Mouse (Mus musculus): ENCODE data around the gene Smco4. TPM values are rescaled to one million over a fixed set of nuclear protein-coding genes. Genes with fewer than 3 reads are reported as not detected.

Gene Smco4
- total and polyA plus RNA-seq, 2 experiments, result 5.9 to 7.9 TPM

DNA sequence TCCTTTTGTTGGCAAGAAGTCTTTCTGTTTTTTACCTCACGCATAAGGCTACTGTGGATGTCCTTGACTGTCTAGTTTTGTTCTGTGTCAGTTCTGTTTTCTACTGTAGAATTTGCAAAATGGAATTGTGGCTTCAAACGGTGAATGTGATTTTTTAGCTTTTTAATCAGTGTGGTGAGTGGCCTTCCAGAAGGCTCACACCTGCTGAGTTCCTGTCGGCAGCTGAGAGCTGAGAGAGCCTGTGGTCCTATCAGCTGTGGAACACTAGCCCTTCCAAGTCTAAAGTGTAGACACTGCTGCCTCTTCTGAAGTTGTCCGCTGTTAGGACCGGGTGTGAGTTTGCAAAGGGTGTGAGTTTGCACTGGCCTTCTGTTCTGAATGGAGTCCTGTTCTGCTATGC is 29.7 kb downstream of the Smco4 start:
- WGBS, result 68% methylated on average over 5 of the region's 5 CpGs
- no peak for DNase-seq (ENCODE audit: extremely low read depth, low read depth, low spot score)
- no peak overlapping the region for H3K4me3 ChIP-seq (ENCODE audit: insufficient read depth, low read depth, low read length)

DNA sequence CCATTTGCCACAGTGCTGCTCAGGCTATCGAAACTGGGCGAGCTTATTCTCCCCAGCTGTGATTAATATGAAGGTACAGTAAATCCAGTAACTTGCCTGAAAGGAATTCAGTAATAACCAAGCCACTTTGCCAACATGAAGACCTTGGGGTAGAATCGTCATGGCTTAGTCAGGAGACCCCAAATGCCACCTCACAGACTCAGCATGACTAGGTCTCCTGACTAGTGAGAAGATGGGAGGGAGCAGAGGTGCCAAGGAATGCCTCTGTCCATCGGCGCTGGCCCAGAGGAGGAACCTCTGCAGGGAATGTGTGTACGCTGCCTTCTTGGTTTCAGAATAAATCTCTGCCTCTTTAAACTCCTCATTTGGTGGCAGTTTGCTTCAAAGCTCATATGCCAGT is 30.4 kb downstream of the Smco4 start:
- peaks cover 25% of the 10 kb centered on the region for H3K4me1 ChIP-seq (ENCODE audit: control insufficient read depth, insufficient read depth, low read length)

More for the DNA sequence above, 29.7 kb downstream of the Smco4 start:
- Histone ChIP-seq H3K79me2 (ENCODE audit: control insufficient read depth, insufficient read depth, low read length) (peaks cover 15% of the 10 kb centered on the region; the same call in 1 of the 2 replicates), H3K27me3 (ENCODE audit: control insufficient read depth, insufficient read depth, low read length) (no peaks in the 10 kb centered on the region), H3K36me3 (ENCODE audit: control insufficient read depth, insufficient read depth, low read length) (no peaks in the 10 kb centered on the region), H3K9ac (ENCODE audit: low read depth, low read length) (no peak overlapping the region), H3K27ac (replicated peaks; ENCODE audit: insufficient read depth, low read depth, low read length) (no peak overlapping the region), H3K4me1 (ENCODE audit: control insufficient read depth, insufficient read depth, low read length) (peaks cover 27% of the 10 kb centered on the region)
- TF ChIP-seq POLR2A (IDR thresholded peaks at IDR 0.05; ENCODE audit: extremely low read depth, insufficient read depth, low read length) (no peak), CTCF (IDR thresholded peaks at IDR 0.05; ENCODE audit: low read depth, low read length) (no peak)

DNA sequence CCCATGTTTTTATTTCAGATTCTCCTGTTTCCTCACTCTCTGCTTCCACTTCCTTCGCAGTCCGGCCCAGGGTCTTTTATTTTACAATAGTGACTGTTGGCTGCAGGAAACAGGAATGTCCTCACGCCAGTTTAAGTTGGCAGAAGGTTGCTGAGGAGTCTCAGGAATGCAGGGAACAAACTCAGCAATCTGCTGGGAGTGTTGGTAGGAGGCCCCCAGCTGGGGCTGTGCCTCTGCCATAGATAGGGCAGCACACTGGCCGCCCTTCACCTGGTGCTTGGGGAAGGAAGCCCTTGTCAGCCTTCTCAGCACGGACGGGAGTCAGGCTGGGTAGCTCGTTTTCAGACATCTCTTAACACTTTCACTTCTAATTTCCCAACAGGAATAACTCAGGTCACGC is 32.0 kb downstream of the Smco4 start:
- Histone ChIP-seq H3K4me3 (ENCODE audit: insufficient read depth, low read depth, low read length) (no peak overlapping the region), H3K27ac (replicated peaks; ENCODE audit: insufficient read depth, low read depth, low read length) (0 out of 2 replicates have a peak overlapping the region, but pooled peaks have one; percentile 16), H3K27me3 (ENCODE audit: control insufficient read depth, insufficient read depth, low read length) (no peaks in the 10 kb centered on the region), H3K79me2 (ENCODE audit: control insufficient read depth, insufficient read depth, low read length) (peaks cover 15% of the 10 kb centered on the region; the same call in 1 of the 2 replicates), H3K36me3 (ENCODE audit: control insufficient read depth, insufficient read depth, low read length) (no peaks in the 10 kb centered on the region), H3K9ac (ENCODE audit: low read depth, low read length) (no peak overlapping the region), H3K4me1 (ENCODE audit: control insufficient read depth, insufficient read depth, low read length) (peaks cover 40% of the 10 kb centered on the region)
- no peak for TF ChIP-seq CTCF (IDR thresholded peaks at IDR 0.05; ENCODE audit: low read depth, low read length)
- no peak for TF ChIP-seq POLR2A (IDR thresholded peaks at IDR 0.05; ENCODE audit: extremely low read depth, insufficient read depth, low read length)
- WGBS, result 74% methylated on average over 8 of the region's 8 CpGs
- no peak for DNase-seq (ENCODE audit: extremely low read depth, low read depth, low spot score)

More for the DNA sequence above, 30.4 kb downstream of the Smco4 start:
- WGBS, result 93% methylated on average over 6 of the region's 6 CpGs
- Histone ChIP-seq H3K27ac (replicated peaks; ENCODE audit: insufficient read depth, low read depth, low read length) (no peak overlapping the region), H3K27me3 (ENCODE audit: control insufficient read depth, insufficient read depth, low read length) (no peaks in the 10 kb centered on the region), H3K9ac (ENCODE audit: low read depth, low read length) (no peak overlapping the region), H3K79me2 (ENCODE audit: control insufficient read depth, insufficient read depth, low read length) (peaks cover 15% of the 10 kb centered on the region; the same call in 1 of the 2 replicates), H3K36me3 (ENCODE audit: control insufficient read depth, insufficient read depth, low read length) (no peaks in the 10 kb centered on the region), H3K4me3 (ENCODE audit: insufficient read depth, low read depth, low read length) (no peak overlapping the region)
- TF ChIP-seq CTCF (IDR thresholded peaks at IDR 0.05; ENCODE audit: low read depth, low read length), result no peak
- TF ChIP-seq POLR2A (IDR thresholded peaks at IDR 0.05; ENCODE audit: extremely low read depth, insufficient read depth, low read length), result no peak
- DNase-seq (ENCODE audit: extremely low read depth, low read depth, low spot score), result no peak

DNA sequence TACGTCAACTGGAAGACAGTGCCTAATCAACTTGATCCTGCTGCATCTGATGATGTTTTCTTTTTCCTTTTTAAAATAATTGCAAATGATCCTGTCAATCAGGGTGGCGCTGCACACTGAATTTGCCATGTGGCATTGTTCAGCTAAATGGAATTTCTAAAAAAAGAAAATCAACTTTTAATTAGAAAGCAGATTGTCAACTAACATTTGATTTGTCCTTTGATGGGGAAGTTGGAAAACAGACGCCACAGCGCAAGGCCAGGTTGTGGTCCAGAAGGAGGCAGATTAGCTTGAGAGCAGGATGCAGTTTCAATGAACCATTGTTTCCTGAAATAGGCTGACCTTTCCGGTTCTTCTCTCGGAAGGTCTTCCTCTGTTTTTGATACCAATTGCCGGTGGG is 33.3 kb downstream of the Smco4 start:
- Histone ChIP-seq H3K36me3 (ENCODE audit: control insufficient read depth, insufficient read depth, low read length) (no peaks in the 10 kb centered on the region), H3K27ac (replicated peaks; ENCODE audit: insufficient read depth, low read depth, low read length) (no peak overlapping the region), H3K79me2 (ENCODE audit: control insufficient read depth, insufficient read depth, low read length) (peaks cover 15% of the 10 kb centered on the region; the same call in 1 of the 2 replicates), H3K9ac (ENCODE audit: low read depth, low read length) (no peak overlapping the region), H3K4me1 (ENCODE audit: control insufficient read depth, insufficient read depth, low read length) (peaks cover 45% of the 10 kb centered on the region), H3K27me3 (ENCODE audit: control insufficient read depth, insufficient read depth, low read length) (no peaks in the 10 kb centered on the region), H3K4me3 (ENCODE audit: insufficient read depth, low read depth, low read length) (no peak overlapping the region)
- WGBS, result 81% methylated on average over 7 of the region's 7 CpGs
- TF ChIP-seq CTCF (IDR thresholded peaks at IDR 0.05; ENCODE audit: low read depth, low read length) (no peak), POLR2A (IDR thresholded peaks at IDR 0.05; ENCODE audit: extremely low read depth, insufficient read depth, low read length) (no peak)
- DNase-seq (ENCODE audit: extremely low read depth, low read depth, low spot score), result no peak

DNA sequence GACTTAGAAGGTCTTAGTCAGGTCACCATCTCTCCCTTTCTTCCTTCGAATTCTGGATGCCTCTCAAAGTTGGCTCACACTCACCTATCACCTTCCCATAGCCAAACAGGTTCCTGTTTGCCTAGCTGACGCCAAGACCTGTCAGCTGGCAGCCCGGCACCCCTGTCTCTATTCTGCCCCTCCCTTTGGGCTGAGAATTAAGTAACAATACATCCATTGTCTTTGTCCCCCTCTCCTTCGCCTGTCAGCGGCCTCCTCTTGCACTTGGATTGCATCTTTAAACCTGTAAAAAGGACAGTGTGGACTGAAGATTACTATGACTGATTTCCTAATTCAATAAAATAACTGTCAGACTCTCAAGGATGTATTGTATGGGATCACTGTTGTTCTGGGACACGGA is 34.6 kb downstream of the Smco4 start:
- Histone ChIP-seq H3K4me1 (ENCODE audit: control insufficient read depth, insufficient read depth, low read length) (peaks cover 40% of the 10 kb centered on the region), H3K79me2 (ENCODE audit: control insufficient read depth, insufficient read depth, low read length) (peaks cover 15% of the 10 kb centered on the region; the same call in 1 of the 2 replicates), H3K27ac (replicated peaks; ENCODE audit: insufficient read depth, low read depth, low read length) (no peak overlapping the region), H3K4me3 (ENCODE audit: insufficient read depth, low read depth, low read length) (no peak overlapping the region), H3K27me3 (ENCODE audit: control insufficient read depth, insufficient read depth, low read length) (no peaks in the 10 kb centered on the region), H3K9ac (ENCODE audit: low read depth, low read length) (no peak overlapping the region), H3K36me3 (ENCODE audit: control insufficient read depth, insufficient read depth, low read length) (no peaks in the 10 kb centered on the region)
- peak; percentile 33 for DNase-seq (ENCODE audit: extremely low read depth, low read depth, low spot score)
- TF ChIP-seq CTCF (IDR thresholded peaks at IDR 0.05; ENCODE audit: low read depth, low read length) (no peak), POLR2A (IDR thresholded peaks at IDR 0.05; ENCODE audit: extremely low read depth, insufficient read depth, low read length) (no peak)
- 53% methylated on average over 6 of the region's 6 CpGs for WGBS

DNA sequence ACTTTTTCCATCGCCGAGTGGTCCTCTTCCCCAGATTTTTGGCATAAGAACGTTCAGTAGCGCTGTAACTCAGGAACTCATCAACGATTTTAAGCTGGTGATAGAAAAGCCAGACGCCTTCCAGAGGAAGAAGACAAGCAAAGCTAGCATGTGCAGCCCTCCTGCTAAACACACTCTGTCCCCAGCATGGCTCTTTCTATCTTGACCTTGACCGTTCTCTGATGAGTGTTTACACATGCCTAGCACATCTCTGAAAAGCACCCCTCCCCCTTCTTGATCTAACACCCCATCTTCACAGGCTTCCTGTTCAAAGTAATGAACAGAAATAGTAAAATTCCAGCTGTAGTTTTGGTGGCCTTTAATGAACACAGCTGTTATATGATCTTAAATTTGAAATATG is 35.1 kb downstream of the Smco4 start:
- Histone ChIP-seq H3K9ac (ENCODE audit: low read depth, low read length) (no peak overlapping the region), H3K79me2 (ENCODE audit: control insufficient read depth, insufficient read depth, low read length) (peaks cover 14% of the 10 kb centered on the region; the same call in 1 of the 2 replicates), H3K4me3 (ENCODE audit: insufficient read depth, low read depth, low read length) (no peak overlapping the region), H3K27me3 (ENCODE audit: control insufficient read depth, insufficient read depth, low read length) (no peaks in the 10 kb centered on the region), H3K36me3 (ENCODE audit: control insufficient read depth, insufficient read depth, low read length) (no peaks in the 10 kb centered on the region), H3K27ac (replicated peaks; ENCODE audit: insufficient read depth, low read depth, low read length) (no peak overlapping the region), H3K4me1 (ENCODE audit: control insufficient read depth, insufficient read depth, low read length) (peaks cover 38% of the 10 kb centered on the region)
- DNase-seq (ENCODE audit: extremely low read depth, low read depth, low spot score), result no peak
- WGBS, result 60% methylated on average over 7 of the region's 7 CpGs
- TF ChIP-seq CTCF (IDR thresholded peaks at IDR 0.05; ENCODE audit: low read depth, low read length) (no peak), POLR2A (IDR thresholded peaks at IDR 0.05; ENCODE audit: extremely low read depth, insufficient read depth, low read length) (no peak)
